Mouse (Mus musculus): ENCODE measurements at regions not wholly inside any gene's neighbourhood (a gene's known extent, or its start where the extent isn't known, plus 50 kb on each side); places are given as distances from the start of the nearest gene placed in this dataset.
A peak's percentile ranks its signal among the peaks of the same experiment; 100 is the strongest.

- Histone ChIP-seq H3K27ac (ENCODE audit: low read depth, low read length) (no peak overlapping the region), H3K4me3 (ENCODE audit: low read depth, low read length) (no peak overlapping the region), H3K36me3 (ENCODE audit: control insufficient read depth, insufficient read depth) (no peaks in the 10 kb centered on the region), H3K27me3 (replicated peaks; ENCODE audit: control insufficient read depth, insufficient read depth, low read length) (no peaks in the 10 kb centered on the region), H3K9me3 (ENCODE audit: control insufficient read depth) (no peaks in the 10 kb centered on the region), H3K9ac (ENCODE audit: low read depth, low read length) (no peak overlapping the region), H3K4me1 (replicated peaks; ENCODE audit: control insufficient read depth, insufficient read depth, low read length) (no peaks in the 10 kb centered on the region), H3K4me2 (replicated peaks; ENCODE audit: low read depth) (no peak overlapping the region)
- ATAC-seq = no peak
- WGBS = 83% methylated on average over 7 of the region's 7 CpGs
- no peak for TF ChIP-seq CTCF (IDR thresholded peaks at IDR 0.05; ENCODE audit: low read depth)
These were observed 106.7 kb downstream of the Cpeb2 start for GRCm38 (mm10) chr5:43339671-43340070.

- Histone ChIP-seq H3K27ac (ENCODE audit: low read depth, low read length) (no peak overlapping the region), H3K4me2 (replicated peaks; ENCODE audit: low read depth) (no peak overlapping the region), H3K4me1 (replicated peaks; ENCODE audit: control insufficient read depth, insufficient read depth, low read length) (no peaks in the 10 kb centered on the region), H3K9ac (ENCODE audit: low read depth, low read length) (no peak overlapping the region), H3K9me3 (ENCODE audit: control insufficient read depth) (no peaks in the 10 kb centered on the region), H3K4me3 (ENCODE audit: low read depth, low read length) (no peak overlapping the region), H3K27me3 (replicated peaks; ENCODE audit: control insufficient read depth, insufficient read depth, low read length) (no peaks in the 10 kb centered on the region), H3K36me3 (ENCODE audit: control insufficient read depth, insufficient read depth) (no peaks in the 10 kb centered on the region)
- WGBS = 88% methylated on average over 2 of the region's 2 CpGs
- ATAC-seq = no peak
- no peak for TF ChIP-seq CTCF (IDR thresholded peaks at IDR 0.05; ENCODE audit: low read depth)
These were observed 108.5 kb downstream of the Cpeb2 start for GRCm38 (mm10) chr5:43341475-43341874.

- H3K9ac ChIP-seq (ENCODE audit: low read depth, low read length) = no peak overlapping the region
- WGBS = 62% methylated on average over 1 of the region's 1 CpGs
- H3K9me3 ChIP-seq (ENCODE audit: control insufficient read depth) = no peaks in the 10 kb centered on the region
- no peaks in the 10 kb centered on the region for H3K4me1 ChIP-seq (replicated peaks; ENCODE audit: control insufficient read depth, insufficient read depth, low read length)
- no peak overlapping the region for H3K27ac ChIP-seq (ENCODE audit: low read depth, low read length)
- no peak overlapping the region for H3K4me2 ChIP-seq (replicated peaks; ENCODE audit: low read depth)
- no peak overlapping the region for H3K4me3 ChIP-seq (ENCODE audit: low read depth, low read length)
- no peak for ATAC-seq
- no peak for TF ChIP-seq CTCF (IDR thresholded peaks at IDR 0.05; ENCODE audit: low read depth)
- no peaks in the 10 kb centered on the region for H3K36me3 ChIP-seq (ENCODE audit: control insufficient read depth, insufficient read depth)
- H3K27me3 ChIP-seq (replicated peaks; ENCODE audit: control insufficient read depth, insufficient read depth, low read length) = no peaks in the 10 kb centered on the region
These were observed 111.5 kb downstream of the Cpeb2 start for GRCm38 (mm10) chr5:43344441-43344840.

- no peak overlapping the region for H3K9ac ChIP-seq (ENCODE audit: low read depth, low read length)
- no peaks in the 10 kb centered on the region for H3K9me3 ChIP-seq (ENCODE audit: control insufficient read depth)
- peak; percentile 87 for ATAC-seq
- H3K4me1 ChIP-seq (replicated peaks; ENCODE audit: control insufficient read depth, insufficient read depth, low read length) = 0 out of 2 replicates have a peak, but pooled peaks cover 14% of the 10 kb centered on the region
- H3K27ac ChIP-seq (ENCODE audit: low read depth, low read length) = peak overlapping the region; percentile 87
- no peak for TF ChIP-seq CTCF (IDR thresholded peaks at IDR 0.05; ENCODE audit: low read depth)
- no peak overlapping the region for H3K4me3 ChIP-seq (ENCODE audit: low read depth, low read length)
- H3K4me2 ChIP-seq (replicated peaks; ENCODE audit: low read depth) = no peak overlapping the region
- H3K27me3 ChIP-seq (replicated peaks; ENCODE audit: control insufficient read depth, insufficient read depth, low read length) = no peaks in the 10 kb centered on the region
- WGBS = 41% methylated on average over 2 of the region's 2 CpGs
- H3K36me3 ChIP-seq (ENCODE audit: control insufficient read depth, insufficient read depth) = no peaks in the 10 kb centered on the region
These were observed 118.0 kb downstream of the Cpeb2 start for GRCm38 (mm10) chr5:43350987-43351386.

GRCm38 (mm10) chr5:43353021-43353990, 120.3 kb downstream of the Cpeb2 start:
- 51% methylated on average over 23 of the region's 23 CpGs for WGBS
- H3K27me3 ChIP-seq (replicated peaks; ENCODE audit: control insufficient read depth, insufficient read depth, low read length) = no peaks in the 10 kb centered on the region

DNA sequence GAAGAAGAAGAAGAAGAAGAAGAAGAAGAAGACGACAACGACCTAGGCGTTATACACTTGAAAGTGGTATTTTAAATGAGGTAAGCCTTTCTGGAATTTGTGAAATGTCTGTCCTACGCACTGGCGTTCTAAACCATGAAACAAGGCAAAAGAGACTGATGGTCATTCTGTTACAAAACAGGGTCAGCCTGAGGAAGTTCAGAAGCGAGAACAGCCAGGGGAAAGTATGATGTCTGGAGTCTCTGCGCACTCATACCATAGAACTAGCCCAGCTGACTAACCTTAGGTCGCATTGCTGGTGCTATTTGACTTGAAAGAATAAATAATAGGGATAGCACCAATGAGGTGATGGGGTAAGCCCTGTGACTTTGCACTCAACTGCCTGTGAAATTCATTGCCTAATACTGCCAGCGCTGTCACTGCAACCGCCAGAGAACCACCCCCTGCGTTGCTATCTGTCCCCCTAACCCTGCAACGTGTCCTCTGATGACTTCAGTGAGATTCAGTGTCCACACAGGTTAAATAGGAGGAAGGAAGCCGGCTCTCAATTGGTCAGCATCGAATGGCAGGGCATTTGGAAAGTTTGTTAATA, 121.5 kb downstream of the Cpeb2 start:
- Histone ChIP-seq H3K4me3 (ENCODE audit: low read depth, low read length) (no peak overlapping the region), H3K4me2 (replicated peaks; ENCODE audit: low read depth) (peak overlapping the region; percentile 68), H3K27me3 (replicated peaks; ENCODE audit: control insufficient read depth, insufficient read depth, low read length) (no peaks in the 10 kb centered on the region), H3K9ac (ENCODE audit: low read depth, low read length) (no peak overlapping the region), H3K9me3 (ENCODE audit: control insufficient read depth) (no peaks in the 10 kb centered on the region), H3K27ac (ENCODE audit: low read depth, low read length) (no peak overlapping the region), H3K36me3 (ENCODE audit: control insufficient read depth, insufficient read depth) (no peaks in the 10 kb centered on the region), H3K4me1 (replicated peaks; ENCODE audit: control insufficient read depth, insufficient read depth, low read length) (0 out of 2 replicates have a peak, but pooled peaks cover 14% of the 10 kb centered on the region)
- 43% methylated on average over 14 of the region's 14 CpGs for WGBS
- no peak for ATAC-seq
- TF ChIP-seq CTCF (IDR thresholded peaks at IDR 0.05; ENCODE audit: low read depth) = no peak

More at GRCm38 (mm10) chr5:43353021-43353990, 120.3 kb downstream of the Cpeb2 start:
- Histone ChIP-seq H3K36me3 (ENCODE audit: control insufficient read depth, insufficient read depth) (no peaks in the 10 kb centered on the region), H3K9me3 (ENCODE audit: control insufficient read depth) (no peaks in the 10 kb centered on the region), H3K4me2 (replicated peaks; ENCODE audit: low read depth) (peak overlapping the region; percentile 32), H3K9ac (ENCODE audit: low read depth, low read length) (no peak overlapping the region), H3K4me3 (ENCODE audit: low read depth, low read length) (no peak overlapping the region), H3K4me1 (replicated peaks; ENCODE audit: control insufficient read depth, insufficient read depth, low read length) (0 out of 2 replicates have a peak, but pooled peaks cover 14% of the 10 kb centered on the region), H3K27ac (ENCODE audit: low read depth, low read length) (peak overlapping the region; percentile 66)
- peak; percentile 29 for ATAC-seq
- TF ChIP-seq CTCF (IDR thresholded peaks at IDR 0.05; ENCODE audit: low read depth) = no peak

Data from intestine, postnatal 0 days (tissue).